Mouse (Mus musculus) stomach, postnatal 0 days (tissue): Measurements from ENCODE around the gene Fgfr2.

Source experiments
- CTCF ChIP-seq: IDR thresholded peaks from 2 replicates; pipeline ENCODE4 v1.5.1; 2016; ENCODE audit warnings: antibody characterized with exemption, low read depth, mild to moderate bottlenecking, moderate library complexity
- EP300 ChIP-seq: optimal IDR thresholded peaks from 2 replicates; pipeline ENCODE3; 2016; ENCODE audit warnings: antibody characterized with exemption

DNA sequence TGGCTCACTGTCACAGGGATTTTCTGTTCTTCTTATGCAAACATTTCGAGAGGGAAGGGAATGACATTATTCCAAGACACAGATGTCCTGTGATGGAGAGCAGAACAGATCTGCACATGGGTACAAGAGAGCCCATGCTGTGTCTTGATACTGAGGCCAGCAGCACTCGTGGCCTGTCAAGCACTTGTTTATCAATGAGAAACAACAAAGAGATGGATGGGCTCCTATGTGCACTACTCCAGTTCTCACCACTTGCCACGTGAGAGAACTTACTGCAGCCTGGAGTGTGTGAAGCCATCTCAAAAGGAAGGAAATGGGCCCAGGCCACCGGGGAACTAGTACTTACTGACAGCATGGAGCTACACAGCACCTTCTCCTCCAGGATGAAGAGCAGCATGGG, 336.6 kb downstream of the Fgfr2 start:
- no peak for TF ChIP-seq CTCF
- TF ChIP-seq EP300: no peak
